Mouse (Mus musculus) layer of hippocampus, adult 18-20 months (tissue): ENCODE measurements at regions not wholly inside any gene's neighbourhood (a gene's known extent, or its start where the extent isn't known, plus 50 kb on each side); places are given as distances from the start of the nearest gene placed in this dataset.
"Not testable (repeated sequence)": the region's sequence is repeated elsewhere in the genome, so short reads cannot be mapped to it uniquely, and the experiment has no call there.

Experiments used
- DNase-seq, 2 experiments: peaks; one replicate each; pipeline ENCODE4 v3.0.0; 2022; ENCODE audit warnings: low spot score in 2 of 2

- no peak for DNase-seq
Measured at GRCm38 (mm10) chr11:13605152-13605697, 993.9 kb upstream of the Pom121l12 start.

- DNase-seq: no peak
Measured at GRCm38 (mm10) chr11:13584726-13585125, 1014.4 kb upstream of the Pom121l12 start.

GRCm38 (mm10) chr11:13555267-13555666 is 1043.8 kb upstream of the Pom121l12 start:
- no peak for DNase-seq

GRCm38 (mm10) chr11:13519618-13520017 is 1054.9 kb upstream of the Cobl start:
- not testable (repeated sequence) for DNase-seq

- DNase-seq: not testable (repeated sequence)
Measured at GRCm38 (mm10) chr11:13510914-13511313, 1046.2 kb upstream of the Cobl start.

GRCm38 (mm10) chr11:13485971-13486370 is 1021.2 kb upstream of the Cobl start:
- DNase-seq: peak; percentile 57 to 79

- not testable (repeated sequence) for DNase-seq
Measured at GRCm38 (mm10) chr11:13451516-13451915, 986.8 kb upstream of the Cobl start.

- no peak for DNase-seq
Measured at GRCm38 (mm10) chr11:13436433-13436832, 971.7 kb upstream of the Cobl start.

GRCm38 (mm10) chr11:13417881-13418280 is 953.1 kb upstream of the Cobl start:
- DNase-seq: not testable (repeated sequence)
